ENCODE assay signal across 15 mouse cellular contexts in genomic region chr2:10816374-10816773, GRCm38 (mm10).
DNase-seq lines count a peak whose midpoint lies in the region; ATAC-seq and TF ChIP-seq lines count a peak whose summit lies in the region.
"Had no signal": no experiment of that assay in that cellular context is flagged by ENCODE, and none has a peak within 500 bp of the region (broad histone marks: within the 10 kb centered on the region; RNA-seq: fewer than 3 reads in every experiment).

No protein-coding gene starts in this region.

- no peak for TF ChIP-seq POLR2A in heart, adult 2 months (IDR thresholded peaks at IDR 0.05; ENCODE audit: insufficient read depth, low read depth, low read length)

- H3K36me3 ChIP-seq in heart, adult 2 months (ENCODE audit: control insufficient read depth, insufficient read depth, low read length), result no peaks in the 10 kb centered on the region
- no peaks in the 10 kb centered on the region for H3K36me3 ChIP-seq in lung, embryonic 14.5 days (ENCODE audit: insufficient read depth)
- no peaks in the 10 kb centered on the region for H3K36me3 ChIP-seq in ES-E14 (ENCODE audit: control insufficient read depth, insufficient read depth, low read length, poor library complexity, severe bottlenecking)
- H3K36me3 ChIP-seq: embryonic facial prominence, embryonic 15.5 days; forebrain, embryonic 12.5 days; limb, embryonic 13.5 days; midbrain, embryonic 10.5 days had no signal

- intact Hi-C loops in heart, adult 2 months (cut with DNase I), result no loop called here
- intact Hi-C loops in heart, postnatal 25 days (cut with DNase I), result no loop called here

- in situ Hi-C loops in ES-E14 (cut with MboI; ENCODE audit: low sequenced_read_pairs in 2 of 2, unreplicated experiment in 2 of 2), result no loop called here

- no peak for DNase-seq in heart, adult 2 months
- DNase-seq in heart, postnatal 25 days (ENCODE audit: low spot score), result no peak
- no peak for DNase-seq in lung, embryonic 14.5 days
- DNase-seq in lung, postnatal 4 days, result no peak
- peak; percentile 25 for DNase-seq in ES-E14 (ENCODE audit: low read depth, low spot score)
- DNase-seq in mesoderm, embryonic 11.5 days (ENCODE audit: low read depth, low spot score), result peak; percentile 6
- DNase-seq in lung, adult 18-20 months, result no peak
- DNase-seq in B cell, adult 2 months, result no peak
- DNase-seq: adrenal gland, postnatal 14 days; cerebellum, postnatal 36 days; heart, adult 11 months had no signal

- H3K4me3 ChIP-seq in heart, adult 2 months, result no peak overlapping the region
- H3K4me3 ChIP-seq in lung, embryonic 14.5 days (ENCODE audit: low read depth, low read length), result no peak overlapping the region
- no peak overlapping the region for H3K4me3 ChIP-seq in ES-E14 (ENCODE audit: insufficient read depth in 1 of 2, low read depth in 1 of 2, low read length in 2 of 2, poor library complexity in 1 of 2, severe bottlenecking in 1 of 2)
- H3K4me3 ChIP-seq: embryonic facial prominence, embryonic 15.5 days; forebrain, embryonic 12.5 days; limb, embryonic 13.5 days; midbrain, embryonic 10.5 days had no signal

- no peaks in the 10 kb centered on the region for H3K27me3 ChIP-seq in heart, adult 2 months (ENCODE audit: control insufficient read depth, insufficient read depth, low read length)
- H3K27me3 ChIP-seq in lung, embryonic 14.5 days (ENCODE audit: insufficient read depth, low read length), result no peaks in the 10 kb centered on the region
- H3K27me3 ChIP-seq: embryonic facial prominence, embryonic 15.5 days; forebrain, embryonic 12.5 days; limb, embryonic 13.5 days had no signal

- H3K27ac ChIP-seq in heart, adult 2 months, result no peak overlapping the region
- no peak overlapping the region for H3K27ac ChIP-seq in lung, embryonic 14.5 days (ENCODE audit: low read depth)
- H3K27ac ChIP-seq in ES-E14 (ENCODE audit: insufficient read depth, low read depth, low read length, poor library complexity, severe bottlenecking), result no peak overlapping the region
- H3K27ac ChIP-seq: embryonic facial prominence, embryonic 15.5 days; forebrain, embryonic 12.5 days; limb, embryonic 13.5 days; midbrain, embryonic 10.5 days had no signal

- 20% methylated on average over 2 of the region's 2 CpGs for WGBS in heart, adult 2 months
- 13% methylated on average over 2 of the region's 2 CpGs for WGBS in lung, embryonic 14.5 days

- peak; percentile 13; the same call in 1 of the 2 replicates for TF ChIP-seq CTCF in heart, adult 2 months (IDR thresholded peaks at IDR 0.05)
- 0 out of 2 replicates have a peak, but pooled peaks have one; percentile 4 for TF ChIP-seq CTCF in lung, embryonic 14.5 days (IDR thresholded peaks at IDR 0.05; ENCODE audit: low read depth)

- no peak for TF ChIP-seq EP300 in heart, adult 2 months (IDR thresholded peaks at IDR 0.05; ENCODE audit: insufficient read depth, low read depth, low read length)

- ATAC-seq in lung, embryonic 14.5 days (ENCODE audit: insufficient read depth), result no peak

- H3K9me3 ChIP-seq in lung, embryonic 14.5 days (ENCODE audit: low read depth, low read length), result no peaks in the 10 kb centered on the region
- H3K9me3 ChIP-seq in ES-E14 (ENCODE audit: control insufficient read depth, insufficient read depth, low read depth, low read length), result no peaks in the 10 kb centered on the region
- H3K9me3 ChIP-seq: embryonic facial prominence, embryonic 15.5 days; forebrain, embryonic 12.5 days; limb, embryonic 13.5 days; midbrain, embryonic 10.5 days had no signal

- no peaks in the 10 kb centered on the region for H3K79me2 ChIP-seq in heart, adult 2 months (replicated peaks; ENCODE audit: control insufficient read depth, insufficient read depth, low read length)

- no peak overlapping the region for H3K4me2 ChIP-seq in lung, embryonic 14.5 days
- H3K4me2 ChIP-seq: embryonic facial prominence, embryonic 15.5 days; forebrain, embryonic 12.5 days; limb, embryonic 13.5 days had no signal

- no peak overlapping the region for H3K9ac ChIP-seq in heart, adult 2 months (ENCODE audit: low read depth, low read length)
- no peak overlapping the region for H3K9ac ChIP-seq in lung, embryonic 14.5 days
- H3K9ac ChIP-seq in ES-E14 (ENCODE audit: insufficient read depth, low read depth, low read length, poor library complexity, severe bottlenecking), result no peak overlapping the region
- H3K9ac ChIP-seq: embryonic facial prominence, embryonic 15.5 days; forebrain, embryonic 12.5 days; limb, embryonic 13.5 days had no signal

- no peaks in the 10 kb centered on the region for H3K4me1 ChIP-seq in heart, adult 2 months (ENCODE audit: control insufficient read depth, insufficient read depth, low read length)
- H3K4me1 ChIP-seq in lung, embryonic 14.5 days (ENCODE audit: insufficient read depth), result no peaks in the 10 kb centered on the region
- no peaks in the 10 kb centered on the region for H3K4me1 ChIP-seq in ES-E14 (ENCODE audit: control insufficient read depth in 2 of 2, insufficient read depth in 2 of 2, low read length in 2 of 2, poor library complexity in 1 of 2)
- H3K4me1 ChIP-seq: embryonic facial prominence, embryonic 15.5 days; forebrain, embryonic 12.5 days; limb, embryonic 13.5 days; midbrain, embryonic 10.5 days had no signal

TF ChIP-seq in ES-E14, 5 proteins besides CTCF, POLR2A, EP300 and RAD21:
- TF ChIP-seq HCFC1 (IDR thresholded peaks at IDR 0.05; ENCODE audit: borderline replicate concordance, insufficient read depth, low read length) (no peak), ZNF384 (IDR thresholded peaks at IDR 0.05; ENCODE audit: low read depth, low read length) (no peak), ZC3H11A (IDR thresholded peaks at IDR 0.05; ENCODE audit: borderline replicate concordance, low read depth, low read length) (no peak), CHD2 (IDR thresholded peaks at IDR 0.05; ENCODE audit: low read depth, low read length) (no peak), MAFK (IDR thresholded peaks at IDR 0.05; ENCODE audit: insufficient read depth, low read depth, low read length) (no peak)

Comparison
In these comparisons a context has a peak if more than half of its experiments do, and no peak if none do; other contexts are left out.
1. DNase-seq: peak in ES-E14 (single experiment) and mesoderm, embryonic 11.5 days (single experiment); none in heart, adult 2 months (0 of 2), heart, postnatal 25 days (single experiment), lung, embryonic 14.5 days (single experiment), lung, postnatal 4 days (0 of 2), lung, adult 18-20 months (0 of 2) and B cell, adult 2 months (0 of 2).